Mouse (Mus musculus): ENCODE measurements at regions not wholly inside any gene's neighbourhood (a gene's known extent, or its start where the extent isn't known, plus 50 kb on each side); places are given as distances from the start of the nearest gene placed in this dataset.

DNA sequence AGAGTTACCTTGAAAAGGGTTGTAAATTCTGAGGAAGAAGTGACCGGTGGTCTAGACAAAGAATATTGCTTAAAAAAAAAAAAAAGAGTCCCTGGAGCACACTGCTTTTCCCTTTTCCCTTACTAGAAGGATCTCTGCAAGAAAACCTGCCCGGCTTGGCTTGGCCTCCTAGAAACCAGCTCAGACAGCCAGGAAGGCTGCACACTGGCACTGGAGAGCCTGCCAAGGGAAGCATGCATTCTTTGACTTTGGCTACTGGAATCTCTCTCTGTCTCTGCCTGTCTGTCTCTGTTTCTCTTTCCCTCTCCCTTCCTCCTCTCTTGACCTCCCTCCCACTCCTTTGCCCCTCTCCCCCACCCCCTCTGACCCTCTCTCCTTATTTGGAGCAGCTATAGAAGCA is 71.1 kb upstream of the Lgalsl start:
- H3K9me3 ChIP-seq (ENCODE audit: control insufficient read depth, low read length): no peaks in the 10 kb centered on the region
- 54% methylated on average over 2 of the region's 2 CpGs for WGBS
- no peak for ATAC-seq (ENCODE audit: low read depth)

DNA sequence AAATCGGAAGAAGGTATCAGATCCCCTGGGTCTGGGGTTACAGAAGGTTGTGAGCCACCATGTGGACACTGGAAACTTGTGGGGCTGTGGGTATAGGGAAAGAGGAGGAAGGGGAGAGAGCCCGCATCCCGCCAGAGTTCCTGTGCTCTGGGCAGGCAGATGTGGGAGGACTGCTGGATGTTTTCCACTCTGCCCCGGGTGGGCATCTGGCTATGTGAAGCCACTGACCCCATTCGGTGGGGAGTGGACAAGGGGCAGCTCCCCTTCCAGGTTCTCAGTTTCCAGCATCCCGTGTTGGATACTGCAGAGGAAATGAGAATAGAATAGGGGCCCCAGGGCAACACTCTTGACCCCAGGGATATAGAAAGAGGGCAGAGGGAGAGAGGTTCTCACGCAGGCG is 72.1 kb upstream of the Lgalsl start:
- Histone ChIP-seq H3K27ac (ENCODE audit: low read length) (no peak overlapping the region), H3K4me3 (ENCODE audit: low read length) (no peak overlapping the region), H3K27me3 (ENCODE audit: control insufficient read depth, insufficient read depth, low read depth, low read length) (no peaks in the 10 kb centered on the region), H3K4me2 (ENCODE audit: low read depth, low read length) (no peak overlapping the region), H3K36me3 (ENCODE audit: control insufficient read depth, insufficient read depth, low read length) (no peaks in the 10 kb centered on the region), H3K4me1 (replicated peaks; ENCODE audit: control insufficient read depth, insufficient read depth, low read length) (peaks cover 7% of the 10 kb centered on the region), H3K9me3 (ENCODE audit: control insufficient read depth, low read length) (no peaks in the 10 kb centered on the region), H3K9ac (ENCODE audit: low read length) (no peak overlapping the region)
- ATAC-seq (ENCODE audit: low read depth): no peak
- 71% methylated on average over 8 of the region's 8 CpGs for WGBS

More for the DNA sequence above, 71.1 kb upstream of the Lgalsl start:
- Histone ChIP-seq H3K9ac (ENCODE audit: low read length) (no peak overlapping the region), H3K4me3 (ENCODE audit: low read length) (no peak overlapping the region), H3K27ac (ENCODE audit: low read length) (no peak overlapping the region), H3K4me2 (ENCODE audit: low read depth, low read length) (no peak overlapping the region), H3K27me3 (ENCODE audit: control insufficient read depth, insufficient read depth, low read depth, low read length) (no peaks in the 10 kb centered on the region), H3K36me3 (ENCODE audit: control insufficient read depth, insufficient read depth, low read length) (no peaks in the 10 kb centered on the region), H3K4me1 (replicated peaks; ENCODE audit: control insufficient read depth, insufficient read depth, low read length) (peaks cover 7% of the 10 kb centered on the region)

GRCm38 (mm10) chr11:20907996-20908395 is 77.1 kb upstream of the Lgalsl start:
- WGBS: 52% methylated on average over 3 of the region's 3 CpGs
- no peaks in the 10 kb centered on the region for H3K9me3 ChIP-seq (ENCODE audit: control insufficient read depth, low read length)
- no peak overlapping the region for H3K27ac ChIP-seq (ENCODE audit: low read length)
- ATAC-seq (ENCODE audit: low read depth): no peak
- H3K4me2 ChIP-seq (ENCODE audit: low read depth, low read length): no peak overlapping the region
- no peak overlapping the region for H3K4me3 ChIP-seq (ENCODE audit: low read length)
- no peaks in the 10 kb centered on the region for H3K4me1 ChIP-seq (replicated peaks; ENCODE audit: control insufficient read depth, insufficient read depth, low read length)
- H3K36me3 ChIP-seq (ENCODE audit: control insufficient read depth, insufficient read depth, low read length): no peaks in the 10 kb centered on the region
- H3K9ac ChIP-seq (ENCODE audit: low read length): no peak overlapping the region
- H3K27me3 ChIP-seq (ENCODE audit: control insufficient read depth, insufficient read depth, low read depth, low read length): no peaks in the 10 kb centered on the region

GRCm38 (mm10) chr11:20908471-20908870 is 77.6 kb upstream of the Lgalsl start:
- no peaks in the 10 kb centered on the region for H3K27me3 ChIP-seq (ENCODE audit: control insufficient read depth, insufficient read depth, low read depth, low read length)
- H3K4me1 ChIP-seq (replicated peaks; ENCODE audit: control insufficient read depth, insufficient read depth, low read length): no peaks in the 10 kb centered on the region
- no peak overlapping the region for H3K9ac ChIP-seq (ENCODE audit: low read length)
- no peak overlapping the region for H3K4me3 ChIP-seq (ENCODE audit: low read length)
- 49% methylated on average over 4 of the region's 4 CpGs for WGBS
- no peak overlapping the region for H3K27ac ChIP-seq (ENCODE audit: low read length)
- peak; percentile 31; the same call in 1 of the 2 replicates for ATAC-seq (ENCODE audit: low read depth)
- no peaks in the 10 kb centered on the region for H3K9me3 ChIP-seq (ENCODE audit: control insufficient read depth, low read length)
- H3K36me3 ChIP-seq (ENCODE audit: control insufficient read depth, insufficient read depth, low read length): no peaks in the 10 kb centered on the region
- no peak overlapping the region for H3K4me2 ChIP-seq (ENCODE audit: low read depth, low read length)

GRCm38 (mm10) chr11:20913042-20913441 is 82.2 kb upstream of the Lgalsl start:
- WGBS: 81% methylated on average over 2 of the region's 2 CpGs
- Histone ChIP-seq H3K27ac (ENCODE audit: low read length) (no peak overlapping the region), H3K27me3 (ENCODE audit: control insufficient read depth, insufficient read depth, low read depth, low read length) (no peaks in the 10 kb centered on the region), H3K4me2 (ENCODE audit: low read depth, low read length) (no peak overlapping the region), H3K9me3 (ENCODE audit: control insufficient read depth, low read length) (no peaks in the 10 kb centered on the region), H3K9ac (ENCODE audit: low read length) (no peak overlapping the region), H3K36me3 (ENCODE audit: control insufficient read depth, insufficient read depth, low read length) (no peaks in the 10 kb centered on the region), H3K4me3 (ENCODE audit: low read length) (no peak overlapping the region), H3K4me1 (replicated peaks; ENCODE audit: control insufficient read depth, insufficient read depth, low read length) (peaks cover 30% of the 10 kb centered on the region)
- no peak for ATAC-seq (ENCODE audit: low read depth)

DNA sequence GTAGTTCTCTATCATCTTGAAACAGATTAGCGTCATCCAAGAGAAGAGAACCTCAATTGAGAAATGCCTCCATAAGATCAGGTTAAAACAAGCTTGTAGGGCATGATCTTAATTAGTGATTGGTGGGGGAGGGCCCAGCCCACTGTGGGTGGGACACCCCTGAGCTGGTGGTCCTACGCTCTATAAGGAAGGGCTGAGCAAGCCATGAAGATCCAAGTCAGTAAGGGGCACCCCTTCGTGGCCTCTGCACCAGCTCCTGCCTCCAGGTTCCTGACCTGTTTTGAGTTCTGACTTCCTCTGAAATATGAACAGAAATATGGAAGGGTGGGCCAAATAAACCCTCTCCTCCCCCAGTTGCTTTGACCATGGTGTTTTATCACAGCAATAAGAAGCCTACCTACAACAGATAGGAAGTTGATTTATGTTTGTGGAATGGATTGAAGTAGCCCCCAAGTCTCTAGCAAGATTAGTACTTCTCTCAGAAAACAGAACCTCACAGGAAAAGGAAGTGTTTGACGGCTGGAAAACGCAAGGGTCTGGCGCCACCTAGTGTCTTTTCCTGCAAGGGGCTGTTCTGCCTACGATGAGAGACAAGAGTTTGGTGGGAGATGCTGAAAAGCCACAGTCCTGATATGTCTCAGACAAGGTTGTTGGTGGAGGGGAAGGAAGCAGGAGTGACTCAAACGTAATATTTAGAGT is 82.9 kb upstream of the Lgalsl start:
- 21% methylated on average over 8 of the region's 8 CpGs for WGBS
- ATAC-seq (ENCODE audit: low read depth): peak; percentile 39
- H3K36me3 ChIP-seq (ENCODE audit: control insufficient read depth, insufficient read depth, low read length): no peaks in the 10 kb centered on the region
- no peak overlapping the region for H3K4me3 ChIP-seq (ENCODE audit: low read length)
- H3K9me3 ChIP-seq (ENCODE audit: control insufficient read depth, low read length): no peaks in the 10 kb centered on the region
- H3K27ac ChIP-seq (ENCODE audit: low read length): no peak overlapping the region
- no peak overlapping the region for H3K9ac ChIP-seq (ENCODE audit: low read length)
- H3K4me1 ChIP-seq (replicated peaks; ENCODE audit: control insufficient read depth, insufficient read depth, low read length): peaks cover 30% of the 10 kb centered on the region
- H3K4me2 ChIP-seq (ENCODE audit: low read depth, low read length): no peak overlapping the region
- no peaks in the 10 kb centered on the region for H3K27me3 ChIP-seq (ENCODE audit: control insufficient read depth, insufficient read depth, low read depth, low read length)

DNA sequence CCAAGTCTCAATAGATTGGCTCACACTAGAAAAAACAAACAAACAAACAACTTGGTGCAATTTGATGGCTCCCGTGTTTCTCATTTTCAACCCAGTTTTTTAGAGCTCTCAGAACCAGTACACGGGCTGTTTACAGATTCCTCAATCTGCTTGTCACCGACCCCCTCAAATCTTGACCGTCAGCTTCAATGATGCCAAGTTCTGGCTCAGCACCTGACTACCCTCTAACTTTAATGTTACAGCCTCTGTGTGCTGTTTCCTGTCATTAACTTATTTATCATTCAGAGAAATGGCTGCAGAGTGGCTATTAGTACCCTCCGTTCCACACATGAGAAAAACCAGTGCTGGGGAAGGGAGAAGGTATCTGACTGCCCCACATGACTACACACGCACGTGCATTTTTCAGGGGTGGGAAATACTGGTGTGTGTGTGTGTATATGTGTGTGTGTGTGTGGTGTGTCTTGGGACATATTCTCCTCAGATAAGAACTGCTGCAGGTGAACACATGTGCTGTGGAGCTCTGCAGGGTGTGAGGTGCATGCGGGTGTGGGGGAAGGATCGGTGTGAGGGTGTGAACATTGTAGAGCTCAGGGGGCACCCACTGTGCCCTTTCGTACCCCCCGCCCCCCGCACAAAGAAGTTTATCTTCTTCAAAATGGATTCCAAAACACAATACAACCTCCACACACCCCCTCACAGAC is 83.6 kb upstream of the Lgalsl start:
- H3K4me1 ChIP-seq (replicated peaks; ENCODE audit: control insufficient read depth, insufficient read depth, low read length): peaks cover 30% of the 10 kb centered on the region
- peak; percentile 26 for ATAC-seq (ENCODE audit: low read depth)
- 52% methylated on average over 12 of the region's 12 CpGs for WGBS
- no peak overlapping the region; the same call in 1 of the 2 replicates for H3K9ac ChIP-seq (ENCODE audit: low read length)
- peak overlapping the region; percentile 93 for H3K27ac ChIP-seq (ENCODE audit: low read length)
- no peaks in the 10 kb centered on the region for H3K9me3 ChIP-seq (ENCODE audit: control insufficient read depth, low read length)
- no peak overlapping the region for H3K4me3 ChIP-seq (ENCODE audit: low read length)
- H3K27me3 ChIP-seq (ENCODE audit: control insufficient read depth, insufficient read depth, low read depth, low read length): no peaks in the 10 kb centered on the region
- no peaks in the 10 kb centered on the region for H3K36me3 ChIP-seq (ENCODE audit: control insufficient read depth, insufficient read depth, low read length)
- peak overlapping the region; percentile 28 for H3K4me2 ChIP-seq (ENCODE audit: low read depth, low read length)

DNA sequence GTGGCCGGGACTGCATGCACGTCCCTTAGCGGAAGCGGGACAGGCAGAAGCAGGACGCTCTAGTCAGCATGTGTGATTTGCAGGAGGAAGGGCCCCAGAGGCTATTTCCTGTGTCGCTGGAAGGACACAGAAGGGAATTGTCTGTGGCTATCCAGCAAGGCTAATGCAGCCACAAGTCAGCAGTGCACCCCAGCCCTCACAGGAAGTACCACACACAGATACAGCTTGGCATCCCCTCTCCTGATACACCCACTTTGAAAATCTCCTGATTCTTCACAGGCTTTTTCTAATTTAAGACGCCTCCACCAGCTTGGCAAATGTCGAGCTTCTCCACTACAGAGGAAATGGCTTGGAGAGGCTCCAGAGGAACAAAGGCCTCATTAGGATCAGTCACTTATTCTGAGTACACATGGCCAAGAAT is 84.3 kb upstream of the Lgalsl start:
- ATAC-seq (ENCODE audit: low read depth): peak; percentile 83
- Histone ChIP-seq H3K9me3 (ENCODE audit: control insufficient read depth, low read length) (no peaks in the 10 kb centered on the region), H3K9ac (ENCODE audit: low read length) (no peak overlapping the region)

GRCm38 (mm10) chr11:20915687-20916432 is 85.0 kb upstream of the Lgalsl start:
- Histone ChIP-seq H3K27ac (ENCODE audit: low read length) (peak overlapping the region; percentile 90), H3K9me3 (ENCODE audit: control insufficient read depth, low read length) (no peaks in the 10 kb centered on the region), H3K4me1 (replicated peaks; ENCODE audit: control insufficient read depth, insufficient read depth, low read length) (peaks cover 30% of the 10 kb centered on the region), H3K4me3 (ENCODE audit: low read length) (no peak overlapping the region), H3K4me2 (ENCODE audit: low read depth, low read length) (0 out of 2 replicates have a peak overlapping the region, but pooled peaks have one; percentile 6), H3K36me3 (ENCODE audit: control insufficient read depth, insufficient read depth, low read length) (no peaks in the 10 kb centered on the region), H3K27me3 (ENCODE audit: control insufficient read depth, insufficient read depth, low read depth, low read length) (no peaks in the 10 kb centered on the region), H3K9ac (ENCODE audit: low read length) (peak overlapping the region; percentile 5; the same call in 1 of the 2 replicates)
- WGBS: 39% methylated on average over 7 of the region's 7 CpGs
- ATAC-seq (ENCODE audit: low read depth): no peak

More for the DNA sequence above, 84.3 kb upstream of the Lgalsl start:
- Histone ChIP-seq H3K4me1 (replicated peaks; ENCODE audit: control insufficient read depth, insufficient read depth, low read length) (peaks cover 30% of the 10 kb centered on the region), H3K27ac (ENCODE audit: low read length) (peak overlapping the region; percentile 93), H3K27me3 (ENCODE audit: control insufficient read depth, insufficient read depth, low read depth, low read length) (no peaks in the 10 kb centered on the region), H3K36me3 (ENCODE audit: control insufficient read depth, insufficient read depth, low read length) (no peaks in the 10 kb centered on the region), H3K4me3 (ENCODE audit: low read length) (no peak overlapping the region), H3K4me2 (ENCODE audit: low read depth, low read length) (peak overlapping the region; percentile 28)
- 6% methylated on average over 8 of the region's 8 CpGs for WGBS
